Mouse (Mus musculus): ENCODE measurements around the gene Dlgap4. TPM values are rescaled to one million over a fixed set of nuclear protein-coding genes. Genes with fewer than 3 reads are reported as not detected.

Dlgap4 gene
- polyA plus RNA-seq, 1 experiment: 116 TPM

DNA sequence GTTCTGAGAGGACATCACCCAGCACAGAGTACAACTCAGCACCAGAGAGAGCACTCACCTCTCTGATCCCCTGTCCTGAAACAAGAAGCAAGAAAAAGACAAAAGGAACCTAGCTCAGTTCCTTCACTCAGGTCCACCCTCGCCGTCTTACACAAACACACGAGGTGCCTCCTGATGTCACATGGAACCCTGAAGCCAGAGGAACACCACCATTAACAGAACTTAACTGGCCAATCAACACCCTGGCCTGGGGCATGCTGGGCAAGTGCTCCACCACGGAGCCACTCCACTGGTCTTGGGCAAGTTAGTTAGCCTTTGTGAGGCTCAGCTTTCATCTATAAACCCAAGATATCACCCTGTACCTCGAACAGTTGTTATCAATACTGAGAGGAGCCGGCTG lies 193.4 kb downstream of the Dlgap4 start:
- no peaks in the 10 kb centered on the region for H3K4me1 ChIP-seq (ENCODE audit: control insufficient read depth, insufficient read depth, low read length)
- no peak overlapping the region for H3K4me3 ChIP-seq (replicated peaks; ENCODE audit: extremely low read depth, low read depth, low read length)
- DNase-seq: no peak
- TF ChIP-seq CTCF (IDR thresholded peaks at IDR 0.05; ENCODE audit: insufficient read depth, low read length): no peak
- TF ChIP-seq POLR2A (IDR thresholded peaks at IDR 0.05; ENCODE audit: borderline replicate concordance, extremely low read depth, low read depth, low read length): no peak
- WGBS: 58% methylated on average over 6 of the region's 6 CpGs

DNA sequence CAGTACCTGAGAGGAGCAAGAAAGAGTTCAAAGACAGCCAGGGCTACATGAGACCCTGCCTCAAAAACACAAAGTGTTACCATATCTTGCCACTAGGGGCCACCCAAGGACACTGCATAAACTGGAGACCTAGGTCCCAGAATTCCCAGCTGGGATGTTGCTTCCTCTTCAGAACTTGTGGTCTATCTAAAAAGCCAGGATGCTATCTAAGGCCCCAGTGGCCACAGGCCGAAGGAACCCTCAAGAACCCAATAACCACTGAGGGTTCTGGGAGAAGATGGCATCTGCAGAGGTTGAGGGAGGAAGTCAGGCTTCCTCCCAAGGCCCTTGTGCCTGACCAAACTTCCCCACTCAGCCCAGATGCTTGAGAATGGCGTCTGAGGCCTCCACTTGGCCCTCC lies 196.1 kb downstream of the Dlgap4 start:
- Histone ChIP-seq H3K4me1 (ENCODE audit: control insufficient read depth, insufficient read depth, low read length) (no peaks in the 10 kb centered on the region), H3K4me3 (replicated peaks; ENCODE audit: extremely low read depth, low read depth, low read length) (no peak overlapping the region)
- 23% methylated on average over 2 of the region's 2 CpGs for WGBS
- TF ChIP-seq CTCF (IDR thresholded peaks at IDR 0.05; ENCODE audit: insufficient read depth, low read length): peak; percentile 50
- no peak for TF ChIP-seq POLR2A (IDR thresholded peaks at IDR 0.05; ENCODE audit: borderline replicate concordance, extremely low read depth, low read depth, low read length)
- peak; percentile 71 for DNase-seq

DNA sequence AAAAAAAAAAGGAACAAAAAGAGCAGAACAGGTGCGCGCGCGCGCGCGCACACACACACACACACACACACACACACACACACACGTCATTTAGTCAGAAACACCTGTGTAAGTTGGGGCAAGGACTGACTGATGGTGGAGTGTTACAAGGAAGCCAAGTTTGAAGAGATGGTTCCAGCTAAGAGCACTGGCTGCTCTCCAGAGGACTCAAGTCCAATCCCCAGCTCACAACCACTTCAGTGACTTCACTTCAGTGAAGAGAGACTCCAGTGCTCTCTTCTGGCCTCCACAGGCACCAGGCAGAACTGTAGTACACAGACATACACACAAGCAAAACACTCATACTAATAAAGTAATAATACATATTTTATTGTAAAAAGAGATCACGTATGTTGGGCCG lies 197.2 kb downstream of the Dlgap4 start:
- Histone ChIP-seq H3K4me1 (ENCODE audit: control insufficient read depth, insufficient read depth, low read length) (no peaks in the 10 kb centered on the region), H3K4me3 (replicated peaks; ENCODE audit: extremely low read depth, low read depth, low read length) (no peak overlapping the region)
- DNase-seq: no peak
- TF ChIP-seq POLR2A (IDR thresholded peaks at IDR 0.05; ENCODE audit: borderline replicate concordance, extremely low read depth, low read depth, low read length) (no peak), CTCF (IDR thresholded peaks at IDR 0.05; ENCODE audit: insufficient read depth, low read length) (no peak)
- 93% methylated on average over 10 of the region's 10 CpGs for WGBS

DNA sequence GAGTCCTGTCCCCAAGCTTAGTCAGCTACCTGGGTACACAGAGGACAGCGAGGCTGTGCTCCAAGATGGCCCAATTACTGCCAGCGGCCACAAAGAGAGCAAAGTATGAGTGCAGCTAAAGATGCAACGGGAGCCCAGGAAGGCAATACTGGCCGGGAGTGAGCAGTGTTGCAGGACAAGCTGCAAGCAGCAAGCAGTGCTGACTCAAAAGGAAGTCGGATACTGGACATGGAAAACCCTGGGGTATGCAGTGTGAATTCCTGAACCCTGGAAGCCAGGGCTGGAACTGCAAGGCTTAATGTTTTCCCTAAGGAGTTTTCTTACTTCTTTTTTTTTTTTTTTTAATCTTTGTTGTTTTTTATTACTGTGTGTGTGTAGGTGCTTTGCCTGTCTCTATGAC lies 198.1 kb downstream of the Dlgap4 start:
- WGBS: 73% methylated on average over 5 of the region's 5 CpGs
- no peak overlapping the region for H3K4me3 ChIP-seq (replicated peaks; ENCODE audit: extremely low read depth, low read depth, low read length)
- no peak for TF ChIP-seq CTCF (IDR thresholded peaks at IDR 0.05; ENCODE audit: insufficient read depth, low read length)
- no peak for TF ChIP-seq POLR2A (IDR thresholded peaks at IDR 0.05; ENCODE audit: borderline replicate concordance, extremely low read depth, low read depth, low read length)
- DNase-seq: no peak
- no peaks in the 10 kb centered on the region for H3K4me1 ChIP-seq (ENCODE audit: control insufficient read depth, insufficient read depth, low read length)

Other genes starting within 250 kb of the Dlgap4 start
- 24.7 and 25.1 TPM in 2 replicates for gene Epb41l1, start 192.8 kb upstream of the Dlgap4 start, polyA plus RNA-seq (2012; rRNA removed)
- gene Aar2, start 66.1 kb upstream of the Dlgap4 start, polyA plus RNA-seq (2012; rRNA removed): 31.3 and 35.0 TPM in 2 replicates
- 174 and 258 TPM in 2 replicates for gene Myl9, start 161.7 kb downstream of the Dlgap4 start, polyA plus RNA-seq (2012; rRNA removed)
- 8.4 and 11.8 TPM in 2 replicates for gene Tgif2, start 226.3 kb downstream of the Dlgap4 start, polyA plus RNA-seq (2012; rRNA removed)
- gene 4930518I15Rik, start 244.2 kb downstream of the Dlgap4 start, polyA plus RNA-seq (2012; rRNA removed): 0.89 and 1.7 TPM in 2 replicates
- gene Rab5if, start 249.4 kb downstream of the Dlgap4 start, polyA plus RNA-seq (2012; rRNA removed): 82.5 and 104 TPM in 2 replicates

Data from lung, adult 2 months (tissue).